Mouse (Mus musculus): ENCODE results near the gene Gm45234.

GRCm38 (mm10) chr6:124804341-124804740, 48.5 kb upstream of the Gm45234 start:
- TF ChIP-seq GATA1 (IDR thresholded peaks at IDR 0.05; ENCODE audit: low read length) (no peak), TAL1 (IDR thresholded peaks at IDR 0.05; ENCODE audit: low read length) (no peak)

Measured in erythroblast, embryonic 14.5 days (primary cell).